Mouse (Mus musculus): ENCODE measurements around the gene Kctd18. TPM values are rescaled to one million over a fixed set of nuclear protein-coding genes. Genes with fewer than 3 reads are reported as not detected.
A peak's percentile ranks its signal among the peaks of the same experiment; 100 is the strongest.

The Kctd18 gene
- polyA plus RNA-seq, 1 experiment from 2014 or later = 9.2 TPM

DNA sequence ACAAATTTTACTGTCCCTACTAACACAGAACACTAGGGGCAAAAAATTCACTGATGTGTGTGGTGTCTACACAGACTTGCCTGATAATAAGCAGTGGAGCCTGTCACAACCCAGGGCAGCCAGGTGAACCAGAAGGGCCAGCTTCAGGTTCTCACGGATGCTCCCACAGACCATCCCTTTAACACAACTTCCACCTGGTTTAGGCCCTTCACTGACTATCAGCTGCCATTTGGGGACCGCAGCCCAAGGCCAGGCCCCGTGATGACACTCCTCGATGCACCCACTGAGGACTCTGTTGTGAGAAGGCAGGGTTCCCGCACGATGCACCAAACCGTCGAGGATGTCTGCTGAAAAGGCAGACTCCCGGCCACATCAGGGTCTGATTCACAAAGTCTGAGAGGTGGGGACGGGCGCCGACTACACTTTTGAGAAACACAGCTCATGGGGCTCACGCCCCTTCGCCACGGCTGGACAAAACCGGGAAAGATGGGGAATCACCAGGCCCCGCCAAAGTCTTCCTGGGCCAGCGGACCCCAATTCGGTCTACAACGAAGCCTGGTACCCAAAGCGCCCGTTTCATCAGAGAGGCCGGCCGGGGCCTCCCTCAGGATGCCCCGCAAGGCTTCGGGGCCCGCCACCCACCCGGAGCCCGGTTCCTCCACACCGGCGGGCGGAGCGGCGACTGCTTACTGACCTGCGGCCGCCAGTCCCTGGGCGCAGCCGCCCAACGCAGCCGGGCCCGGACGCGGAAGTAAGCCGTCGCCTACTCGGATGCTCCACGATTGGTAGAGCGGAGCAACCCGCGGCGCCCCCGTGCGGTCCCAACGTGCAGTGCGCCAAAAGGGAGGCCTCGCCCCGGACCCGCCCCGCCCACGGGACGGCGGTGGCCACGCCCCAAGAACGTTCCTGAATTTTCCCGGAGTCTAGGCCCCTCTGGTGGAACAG is 49.2 kb downstream of the Kctd18 start:
- WGBS = 1% methylated on average over 63 of the region's 65 CpGs

GRCm38 (mm10) chr1:57955774-57956173 is 63.0 kb downstream of the Kctd18 start:
- 100% methylated on average over 1 of the region's 1 CpGs for WGBS

More for the DNA sequence above, 49.2 kb downstream of the Kctd18 start:
- peak overlapping the region; percentile 87 for H3K4me2 ChIP-seq
- ATAC-seq (replicated peaks; ENCODE audit: low FRiP score) = peak; percentile 97
- H3K9me3 ChIP-seq (ENCODE audit: control insufficient read depth, low read length) = no peaks in the 10 kb centered on the region
- H3K27me3 ChIP-seq (replicated peaks; ENCODE audit: control insufficient read depth, insufficient read depth, low read length) = no peaks in the 10 kb centered on the region
- peak overlapping the region; percentile 50; the same call in 1 of the 2 replicates for H3K27ac ChIP-seq (ENCODE audit: low read depth, low read length)
- peaks cover 8% of the 10 kb centered on the region for H3K4me1 ChIP-seq (replicated peaks; ENCODE audit: control insufficient read depth, insufficient read depth, low read length)
- no peaks in the 10 kb centered on the region for H3K36me3 ChIP-seq (ENCODE audit: control insufficient read depth, insufficient read depth, low read length)
- peak overlapping the region; percentile 71 for H3K4me3 ChIP-seq (ENCODE audit: low read depth, low read length)
- peak; percentile 97 for DNase-seq (ENCODE audit: low spot score)
- peak overlapping the region; percentile 87 for H3K9ac ChIP-seq (ENCODE audit: low read depth, low read length)

DNA sequence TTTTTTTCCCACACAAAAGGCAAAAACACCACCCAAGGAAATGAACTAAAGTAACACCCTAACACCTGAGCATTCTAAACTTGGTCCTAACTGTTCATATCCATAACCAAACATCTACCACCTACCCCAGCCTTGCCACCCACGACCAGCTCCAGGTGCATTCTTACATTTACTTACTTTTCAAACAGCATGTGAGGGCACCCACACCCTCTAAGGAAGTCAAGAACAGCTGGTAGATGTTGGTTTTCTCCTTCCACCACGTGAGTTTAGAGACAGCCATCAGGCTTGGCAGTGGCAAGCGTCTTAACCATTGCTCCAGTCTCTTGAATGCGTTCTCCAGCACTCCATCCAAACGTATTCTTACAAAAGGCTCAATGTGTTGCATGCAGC is 64.4 kb downstream of the Kctd18 start:
- Histone ChIP-seq H3K9me3 (ENCODE audit: control insufficient read depth, low read length) (no peaks in the 10 kb centered on the region), H3K4me1 (replicated peaks; ENCODE audit: control insufficient read depth, insufficient read depth, low read length) (no peaks in the 10 kb centered on the region), H3K9ac (ENCODE audit: low read depth, low read length) (no peak overlapping the region), H3K27me3 (replicated peaks; ENCODE audit: control insufficient read depth, insufficient read depth, low read length) (no peaks in the 10 kb centered on the region), H3K4me3 (ENCODE audit: low read depth, low read length) (no peak overlapping the region), H3K4me2 (no peak overlapping the region), H3K27ac (ENCODE audit: low read depth, low read length) (no peak overlapping the region), H3K36me3 (ENCODE audit: control insufficient read depth, insufficient read depth, low read length) (peaks cover 8% of the 10 kb centered on the region)
- ATAC-seq (replicated peaks; ENCODE audit: low FRiP score) (no peak), DNase-seq (ENCODE audit: low spot score) (no peak)
- WGBS = 81% methylated on average over 5 of the region's 5 CpGs

More at GRCm38 (mm10) chr1:57955774-57956173, 63.0 kb downstream of the Kctd18 start:
- Histone ChIP-seq H3K9ac (ENCODE audit: low read depth, low read length) (no peak overlapping the region), H3K4me3 (ENCODE audit: low read depth, low read length) (no peak overlapping the region), H3K9me3 (ENCODE audit: control insufficient read depth, low read length) (no peaks in the 10 kb centered on the region), H3K4me2 (no peak overlapping the region), H3K27ac (ENCODE audit: low read depth, low read length) (no peak overlapping the region), H3K27me3 (replicated peaks; ENCODE audit: control insufficient read depth, insufficient read depth, low read length) (no peaks in the 10 kb centered on the region), H3K4me1 (replicated peaks; ENCODE audit: control insufficient read depth, insufficient read depth, low read length) (no peaks in the 10 kb centered on the region), H3K36me3 (ENCODE audit: control insufficient read depth, insufficient read depth, low read length) (peaks cover 9% of the 10 kb centered on the region)
- DNase-seq (ENCODE audit: low spot score) = no peak
- ATAC-seq (replicated peaks; ENCODE audit: low FRiP score) = no peak

DNA sequence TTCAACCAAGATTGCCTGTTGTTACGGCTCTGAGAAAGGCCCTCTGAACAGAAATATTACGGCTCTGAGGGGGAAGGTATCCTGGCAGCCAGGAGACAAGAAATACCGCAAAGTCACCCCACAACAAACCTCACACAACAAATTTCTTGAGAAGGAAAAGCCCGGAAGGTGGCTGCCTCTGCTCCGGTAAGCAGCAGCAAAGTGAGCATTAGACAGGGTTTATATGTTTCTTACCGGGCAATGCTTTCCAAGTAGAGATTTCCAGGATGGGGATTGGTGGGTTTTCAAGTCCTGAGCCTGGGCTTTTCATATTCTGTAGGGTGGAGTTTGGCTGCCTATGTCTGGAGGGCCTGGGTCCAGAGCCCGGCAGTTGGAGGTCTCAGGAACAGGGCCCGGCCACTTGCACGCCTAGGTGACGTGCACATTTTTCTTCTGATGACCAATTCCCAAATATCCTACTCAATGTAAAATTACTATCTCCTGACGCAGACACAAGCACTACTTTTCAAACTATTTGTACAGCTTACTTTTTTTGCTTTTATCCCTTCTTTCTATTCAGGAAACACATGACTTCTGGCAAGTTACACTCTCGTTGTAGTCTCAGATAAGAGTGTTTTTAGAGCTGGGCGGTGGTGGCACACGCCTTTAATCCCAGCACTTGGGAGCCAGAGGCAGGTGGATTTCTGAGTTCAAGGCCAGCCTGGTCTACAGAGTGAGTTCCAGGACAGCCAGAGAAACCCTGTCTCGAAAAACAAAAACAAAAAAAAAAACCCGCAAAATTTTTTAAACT is 65.0 kb downstream of the Kctd18 start:
- ATAC-seq (replicated peaks; ENCODE audit: low FRiP score) (no peak), DNase-seq (ENCODE audit: low spot score) (no peak)
- WGBS = 80% methylated on average over 16 of the region's 16 CpGs
- H3K9ac ChIP-seq (ENCODE audit: low read depth, low read length) = no peak overlapping the region
- H3K36me3 ChIP-seq (ENCODE audit: control insufficient read depth, insufficient read depth, low read length) = peaks cover 7% of the 10 kb centered on the region
- H3K9me3 ChIP-seq (ENCODE audit: control insufficient read depth, low read length) = no peaks in the 10 kb centered on the region
- no peaks in the 10 kb centered on the region for H3K27me3 ChIP-seq (replicated peaks; ENCODE audit: control insufficient read depth, insufficient read depth, low read length)
- no peaks in the 10 kb centered on the region for H3K4me1 ChIP-seq (replicated peaks; ENCODE audit: control insufficient read depth, insufficient read depth, low read length)
- no peak overlapping the region for H3K4me3 ChIP-seq (ENCODE audit: low read depth, low read length)
- H3K27ac ChIP-seq (ENCODE audit: low read depth, low read length) = no peak overlapping the region
- no peak overlapping the region for H3K4me2 ChIP-seq

DNA sequence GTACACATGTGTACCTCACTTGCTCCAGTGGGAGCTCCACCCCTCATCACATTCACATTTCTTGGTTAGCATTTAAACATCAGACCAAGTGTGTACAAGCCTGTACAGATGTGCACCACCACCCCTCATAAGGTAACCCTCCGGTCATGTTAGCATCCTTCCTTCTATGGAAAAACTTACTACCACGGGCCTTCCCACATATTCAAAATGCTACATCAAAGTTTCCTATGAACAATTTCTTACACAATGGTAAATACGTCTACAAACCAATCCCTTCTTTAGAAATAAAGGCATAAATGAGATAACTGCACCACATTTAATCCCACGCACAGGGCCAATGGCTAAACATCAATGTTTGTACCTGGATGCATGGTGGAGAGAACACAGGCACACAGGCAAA is 66.2 kb downstream of the Kctd18 start:
- WGBS = 90% methylated on average over 4 of the region's 4 CpGs
- no peak overlapping the region for H3K4me2 ChIP-seq
- no peak overlapping the region for H3K9ac ChIP-seq (ENCODE audit: low read depth, low read length)
- DNase-seq (ENCODE audit: low spot score) (no peak), ATAC-seq (replicated peaks; ENCODE audit: low FRiP score) (no peak)
- H3K36me3 ChIP-seq (ENCODE audit: control insufficient read depth, insufficient read depth, low read length) = peaks cover 7% of the 10 kb centered on the region
- no peak overlapping the region for H3K4me3 ChIP-seq (ENCODE audit: low read depth, low read length)
- no peak overlapping the region for H3K27ac ChIP-seq (ENCODE audit: low read depth, low read length)
- no peaks in the 10 kb centered on the region for H3K9me3 ChIP-seq (ENCODE audit: control insufficient read depth, low read length)
- H3K27me3 ChIP-seq (replicated peaks; ENCODE audit: control insufficient read depth, insufficient read depth, low read length) = no peaks in the 10 kb centered on the region
- no peaks in the 10 kb centered on the region for H3K4me1 ChIP-seq (replicated peaks; ENCODE audit: control insufficient read depth, insufficient read depth, low read length)

DNA sequence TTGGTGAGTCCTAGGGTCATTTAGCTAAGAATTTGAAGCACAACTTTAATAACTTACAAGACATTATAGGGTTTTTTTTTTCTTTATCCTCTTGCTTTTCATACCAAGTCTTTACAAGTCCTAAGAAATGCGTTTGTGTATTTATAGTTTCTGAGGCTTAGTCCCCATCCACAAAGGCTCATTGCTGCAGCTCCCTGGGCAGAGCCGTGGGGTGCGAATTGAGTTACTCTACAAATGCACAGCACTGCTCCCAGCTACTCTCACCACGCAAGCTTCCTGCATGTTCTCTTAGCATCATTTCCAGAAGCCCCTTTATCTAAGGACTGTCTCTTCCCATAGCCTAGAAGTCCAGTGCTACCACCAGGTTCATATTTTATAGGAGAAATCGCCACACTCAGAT is 69.0 kb downstream of the Kctd18 start:
- Histone ChIP-seq H3K9me3 (ENCODE audit: control insufficient read depth, low read length) (no peaks in the 10 kb centered on the region), H3K9ac (ENCODE audit: low read depth, low read length) (no peak overlapping the region), H3K4me3 (ENCODE audit: low read depth, low read length) (no peak overlapping the region), H3K4me2 (no peak overlapping the region), H3K27me3 (replicated peaks; ENCODE audit: control insufficient read depth, insufficient read depth, low read length) (no peaks in the 10 kb centered on the region), H3K27ac (ENCODE audit: low read depth, low read length) (no peak overlapping the region), H3K36me3 (ENCODE audit: control insufficient read depth, insufficient read depth, low read length) (no peaks in the 10 kb centered on the region), H3K4me1 (replicated peaks; ENCODE audit: control insufficient read depth, insufficient read depth, low read length) (no peaks in the 10 kb centered on the region)
- DNase-seq (ENCODE audit: low spot score) (no peak), ATAC-seq (replicated peaks; ENCODE audit: low FRiP score) (no peak)
- WGBS = 79% methylated on average over 5 of the region's 5 CpGs

DNA sequence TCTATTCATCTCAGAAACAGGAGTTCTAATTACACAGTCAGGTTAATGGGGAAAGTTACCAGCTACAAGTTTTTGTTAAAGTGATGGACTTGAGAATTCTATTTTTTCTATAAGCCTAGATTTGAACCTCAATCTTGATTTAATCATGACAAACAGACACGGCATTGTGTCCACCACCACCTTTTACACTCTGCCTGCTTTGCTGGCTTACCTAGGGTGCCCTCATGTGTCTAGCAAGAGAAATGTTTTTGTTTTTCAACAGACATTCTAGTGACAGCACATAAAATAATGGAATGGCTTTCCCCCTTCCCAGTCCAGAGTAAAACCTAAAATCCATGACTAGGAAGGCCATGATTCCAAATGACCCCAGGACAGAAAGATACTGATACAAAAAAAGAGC is 69.6 kb downstream of the Kctd18 start:
- no peak overlapping the region for H3K27ac ChIP-seq (ENCODE audit: low read depth, low read length)
- H3K4me3 ChIP-seq (ENCODE audit: low read depth, low read length) = no peak overlapping the region
- 46% methylated on average over 1 of the region's 1 CpGs for WGBS
- H3K9me3 ChIP-seq (ENCODE audit: control insufficient read depth, low read length) = no peaks in the 10 kb centered on the region
- no peaks in the 10 kb centered on the region for H3K36me3 ChIP-seq (ENCODE audit: control insufficient read depth, insufficient read depth, low read length)
- H3K4me2 ChIP-seq = no peak overlapping the region
- H3K27me3 ChIP-seq (replicated peaks; ENCODE audit: control insufficient read depth, insufficient read depth, low read length) = no peaks in the 10 kb centered on the region
- DNase-seq (ENCODE audit: low spot score) = no peak
- ATAC-seq (replicated peaks; ENCODE audit: low FRiP score) = no peak
- H3K9ac ChIP-seq (ENCODE audit: low read depth, low read length) = no peak overlapping the region
- no peaks in the 10 kb centered on the region for H3K4me1 ChIP-seq (replicated peaks; ENCODE audit: control insufficient read depth, insufficient read depth, low read length)

DNA sequence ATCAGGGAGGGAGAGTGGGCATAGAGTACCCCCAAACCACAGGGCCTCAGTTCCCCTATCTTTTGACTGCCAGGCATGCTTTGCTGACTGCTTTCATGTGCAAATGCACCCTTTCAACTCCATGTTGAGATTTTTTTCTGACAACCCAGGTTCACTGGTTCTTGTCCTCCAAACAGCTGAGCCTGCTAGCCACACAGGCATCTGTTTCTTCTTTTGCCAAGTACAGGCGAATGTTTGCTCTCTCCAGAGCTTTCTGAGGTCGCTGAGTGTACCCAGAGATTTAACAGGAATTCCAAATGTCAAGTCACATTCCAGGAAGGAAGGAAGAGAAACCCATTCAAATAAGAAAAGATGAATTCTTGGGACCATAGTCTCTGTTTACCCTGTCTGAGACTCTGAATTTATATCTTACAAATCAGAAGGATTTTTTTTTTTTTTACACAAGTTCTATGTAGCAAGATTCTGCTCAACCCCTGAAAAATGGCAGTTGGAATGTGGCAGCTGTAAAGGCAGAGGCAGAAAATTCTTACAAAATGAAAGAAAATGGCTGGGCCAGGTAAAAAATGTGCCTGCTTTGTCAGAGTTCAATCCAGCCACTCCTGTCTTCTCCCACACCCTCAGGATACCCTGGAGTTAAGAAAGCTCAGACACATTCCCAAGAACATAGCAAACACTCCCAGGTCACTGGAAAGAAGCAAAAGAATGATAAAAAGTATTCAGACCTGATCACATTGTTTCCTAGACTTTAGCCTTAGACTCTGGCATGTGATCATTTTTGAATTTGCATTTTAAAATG is 71.0 kb downstream of the Kctd18 start:
- H3K4me1 ChIP-seq (replicated peaks; ENCODE audit: control insufficient read depth, insufficient read depth, low read length) = no peaks in the 10 kb centered on the region
- H3K27ac ChIP-seq (ENCODE audit: low read depth, low read length) = no peak overlapping the region
- H3K4me3 ChIP-seq (ENCODE audit: low read depth, low read length) = no peak overlapping the region
- H3K36me3 ChIP-seq (ENCODE audit: control insufficient read depth, insufficient read depth, low read length) = no peaks in the 10 kb centered on the region
- H3K9me3 ChIP-seq (ENCODE audit: control insufficient read depth, low read length) = no peaks in the 10 kb centered on the region
- DNase-seq (ENCODE audit: low spot score) (no peak), ATAC-seq (replicated peaks; ENCODE audit: low FRiP score) (no peak)
- 43% methylated on average over 2 of the region's 2 CpGs for whole genome bisulfite sequencing
- no peak overlapping the region for H3K4me2 ChIP-seq
- H3K9ac ChIP-seq (ENCODE audit: low read depth, low read length) = no peak overlapping the region
- no peaks in the 10 kb centered on the region for H3K27me3 ChIP-seq (replicated peaks; ENCODE audit: control insufficient read depth, insufficient read depth, low read length)

All from liver, embryonic 11.5 days (tissue).